Mouse (Mus musculus): ENCODE data around the gene Gm38392. TPM values are rescaled to one million over a fixed set of nuclear protein-coding genes. Genes with fewer than 3 reads are reported as not detected.
"Not testable (repeated sequence)": the region's sequence is repeated elsewhere in the genome, so short reads cannot be mapped to it uniquely, and the experiment has no call there.

Gene Gm38392
- polyA plus RNA-seq, 1 experiment from 2014 or later, result 0.33 TPM

- H3K36me3 ChIP-seq (ENCODE audit: control insufficient read depth, insufficient read depth, low read length); H3K27ac ChIP-seq (ENCODE audit: low read length); ATAC-seq (ENCODE audit: insufficient number of reproducible peaks, insufficient read depth, low FRiP score, low read depth); H3K9me3 ChIP-seq (ENCODE audit: control insufficient read depth, low read depth, low read length); H3K4me3 ChIP-seq (ENCODE audit: low read depth, low read length); H3K9ac ChIP-seq (replicated peaks; ENCODE audit: low read depth, low read length); H3K4me2 ChIP-seq (replicated peaks; ENCODE audit: low read depth, low read length); H3K27me3 ChIP-seq (ENCODE audit: control insufficient read depth, insufficient read depth, low read length); H3K4me1 ChIP-seq (ENCODE audit: control insufficient read depth, insufficient read depth, low read length): not testable (repeated sequence)
- WGBS, result 85% methylated on average over 2 of the region's 2 CpGs
Observed at GRCm38 (mm10) chr3:88271298-88271697, 15.7 kb downstream of the Gm38392 start.

- H3K27me3 ChIP-seq (ENCODE audit: control insufficient read depth, insufficient read depth, low read length), result no peaks in the 10 kb centered on the region
- WGBS, result 81% methylated on average over 5 of the region's 5 CpGs
- no peak overlapping the region for H3K4me3 ChIP-seq (ENCODE audit: low read depth, low read length)
- no peaks in the 10 kb centered on the region for H3K9me3 ChIP-seq (ENCODE audit: control insufficient read depth, low read depth, low read length)
- no peaks in the 10 kb centered on the region for H3K4me1 ChIP-seq (ENCODE audit: control insufficient read depth, insufficient read depth, low read length)
- no peak overlapping the region for H3K4me2 ChIP-seq (replicated peaks; ENCODE audit: low read depth, low read length)
- no peak for ATAC-seq (ENCODE audit: insufficient number of reproducible peaks, insufficient read depth, low FRiP score, low read depth)
- no peak overlapping the region for H3K27ac ChIP-seq (ENCODE audit: low read length)
- H3K9ac ChIP-seq (replicated peaks; ENCODE audit: low read depth, low read length), result no peak overlapping the region
- H3K36me3 ChIP-seq (ENCODE audit: control insufficient read depth, insufficient read depth, low read length), result no peaks in the 10 kb centered on the region
Observed at GRCm38 (mm10) chr3:88268991-88269390, 18.0 kb downstream of the Gm38392 start.

GRCm38 (mm10) chr3:88268014-88268413 is 19.0 kb downstream of the Gm38392 start:
- not testable (repeated sequence) for H3K4me2 ChIP-seq (replicated peaks; ENCODE audit: low read depth, low read length); H3K27me3 ChIP-seq (ENCODE audit: control insufficient read depth, insufficient read depth, low read length); H3K4me1 ChIP-seq (ENCODE audit: control insufficient read depth, insufficient read depth, low read length); H3K9ac ChIP-seq (replicated peaks; ENCODE audit: low read depth, low read length); H3K9me3 ChIP-seq (ENCODE audit: control insufficient read depth, low read depth, low read length); H3K36me3 ChIP-seq (ENCODE audit: control insufficient read depth, insufficient read depth, low read length); H3K27ac ChIP-seq (ENCODE audit: low read length); H3K4me3 ChIP-seq (ENCODE audit: low read depth, low read length); ATAC-seq (ENCODE audit: insufficient number of reproducible peaks, insufficient read depth, low FRiP score, low read depth)
- WGBS, result 77% methylated on average over 6 of the region's 6 CpGs

- no peak for ATAC-seq (ENCODE audit: insufficient number of reproducible peaks, insufficient read depth, low FRiP score, low read depth)
- no peaks in the 10 kb centered on the region for H3K27me3 ChIP-seq (ENCODE audit: control insufficient read depth, insufficient read depth, low read length)
- no peaks in the 10 kb centered on the region for H3K4me1 ChIP-seq (ENCODE audit: control insufficient read depth, insufficient read depth, low read length)
- no peak overlapping the region for H3K4me3 ChIP-seq (ENCODE audit: low read depth, low read length)
- no peak overlapping the region for H3K9ac ChIP-seq (replicated peaks; ENCODE audit: low read depth, low read length)
- 53% methylated on average over 3 of the region's 3 CpGs for WGBS
- no peaks in the 10 kb centered on the region for H3K36me3 ChIP-seq (ENCODE audit: control insufficient read depth, insufficient read depth, low read length)
- no peak overlapping the region for H3K4me2 ChIP-seq (replicated peaks; ENCODE audit: low read depth, low read length)
- H3K27ac ChIP-seq (ENCODE audit: low read length), result no peak overlapping the region
- H3K9me3 ChIP-seq (ENCODE audit: control insufficient read depth, low read depth, low read length), result no peaks in the 10 kb centered on the region
Observed at GRCm38 (mm10) chr3:88262346-88262745, 24.7 kb downstream of the Gm38392 start.

- WGBS, result 66% methylated on average over 7 of the region's 7 CpGs
- Histone ChIP-seq H3K4me2 (replicated peaks; ENCODE audit: low read depth, low read length) (no peak overlapping the region), H3K27me3 (ENCODE audit: control insufficient read depth, insufficient read depth, low read length) (peaks cover 18% of the 10 kb centered on the region; the same call in 1 of the 2 replicates), H3K9me3 (ENCODE audit: control insufficient read depth, low read depth, low read length) (no peaks in the 10 kb centered on the region), H3K4me3 (ENCODE audit: low read depth, low read length) (no peak overlapping the region), H3K27ac (ENCODE audit: low read length) (no peak overlapping the region), H3K9ac (replicated peaks; ENCODE audit: low read depth, low read length) (no peak overlapping the region), H3K4me1 (ENCODE audit: control insufficient read depth, insufficient read depth, low read length) (peaks cover 4% of the 10 kb centered on the region; the same call in 1 of the 2 replicates), H3K36me3 (ENCODE audit: control insufficient read depth, insufficient read depth, low read length) (no peaks in the 10 kb centered on the region)
- ATAC-seq (ENCODE audit: insufficient number of reproducible peaks, insufficient read depth, low FRiP score, low read depth), result no peak
Observed at GRCm38 (mm10) chr3:88256382-88256781, 30.6 kb downstream of the Gm38392 start.

GRCm38 (mm10) chr3:88255950-88256349 is 31.1 kb downstream of the Gm38392 start:
- Histone ChIP-seq H3K9me3 (ENCODE audit: control insufficient read depth, low read depth, low read length) (no peaks in the 10 kb centered on the region), H3K9ac (replicated peaks; ENCODE audit: low read depth, low read length) (no peak overlapping the region), H3K4me1 (ENCODE audit: control insufficient read depth, insufficient read depth, low read length) (peaks cover 4% of the 10 kb centered on the region; the same call in 1 of the 2 replicates), H3K4me3 (ENCODE audit: low read depth, low read length) (no peak overlapping the region), H3K27ac (ENCODE audit: low read length) (no peak overlapping the region), H3K27me3 (ENCODE audit: control insufficient read depth, insufficient read depth, low read length) (peaks cover 18% of the 10 kb centered on the region; the same call in 1 of the 2 replicates), H3K4me2 (replicated peaks; ENCODE audit: low read depth, low read length) (no peak overlapping the region), H3K36me3 (ENCODE audit: control insufficient read depth, insufficient read depth, low read length) (no peaks in the 10 kb centered on the region)
- WGBS, result 45% methylated on average over 6 of the region's 6 CpGs
- peak; percentile 76; the same call in 1 of the 2 replicates for ATAC-seq (ENCODE audit: insufficient number of reproducible peaks, insufficient read depth, low FRiP score, low read depth)

GRCm38 (mm10) chr3:88254268-88254926 is 32.6 kb downstream of the Gm38392 start, which contains the start of gene Rhbg:
Gene Rhbg (minus strand): TSS chr3:88254709.
- 2% methylated on average over 32 of the region's 34 CpGs for WGBS
- Histone ChIP-seq H3K9me3 (ENCODE audit: control insufficient read depth, low read depth, low read length) (no peaks in the 10 kb centered on the region), H3K27me3 (ENCODE audit: control insufficient read depth, insufficient read depth, low read length) (peaks cover 18% of the 10 kb centered on the region; the same call in 1 of the 2 replicates), H3K4me2 (replicated peaks; ENCODE audit: low read depth, low read length) (peak within 1 kb of the TSS; percentile 59), H3K36me3 (ENCODE audit: control insufficient read depth, insufficient read depth, low read length) (no peaks in the 10 kb centered on the region), H3K4me3 (ENCODE audit: low read depth, low read length) (peak within 1 kb of the TSS; percentile 31), H3K27ac (ENCODE audit: low read length) (no peak within 1 kb of the TSS), H3K9ac (replicated peaks; ENCODE audit: low read depth, low read length) (no peak within 1 kb of the TSS), H3K4me1 (ENCODE audit: control insufficient read depth, insufficient read depth, low read length) (peaks cover 4% of the 10 kb centered on the region; the same call in 1 of the 2 replicates)
- ATAC-seq (ENCODE audit: insufficient number of reproducible peaks, insufficient read depth, low FRiP score, low read depth), result peak; percentile 11; the same call in 1 of the 2 replicates

GRCm38 (mm10) chr3:88252739-88253138 is 34.3 kb downstream of the Gm38392 start:
- no peak overlapping the region for H3K4me3 ChIP-seq (ENCODE audit: low read depth, low read length)
- peaks cover 18% of the 10 kb centered on the region; the same call in 1 of the 2 replicates for H3K27me3 ChIP-seq (ENCODE audit: control insufficient read depth, insufficient read depth, low read length)
- no peak overlapping the region for H3K4me2 ChIP-seq (replicated peaks; ENCODE audit: low read depth, low read length)
- no peaks in the 10 kb centered on the region for H3K9me3 ChIP-seq (ENCODE audit: control insufficient read depth, low read depth, low read length)
- WGBS, result 56% methylated on average over 6 of the region's 6 CpGs
- H3K27ac ChIP-seq (ENCODE audit: low read length), result no peak overlapping the region
- no peaks in the 10 kb centered on the region for H3K36me3 ChIP-seq (ENCODE audit: control insufficient read depth, insufficient read depth, low read length)
- no peak overlapping the region for H3K9ac ChIP-seq (replicated peaks; ENCODE audit: low read depth, low read length)
- no peak for ATAC-seq (ENCODE audit: insufficient number of reproducible peaks, insufficient read depth, low FRiP score, low read depth)
- peaks cover 4% of the 10 kb centered on the region; the same call in 1 of the 2 replicates for H3K4me1 ChIP-seq (ENCODE audit: control insufficient read depth, insufficient read depth, low read length)
